Mouse (Mus musculus): ENCODE data around the gene A030005K14Rik. TPM values are rescaled to one million over a fixed set of nuclear protein-coding genes. Genes with fewer than 3 reads are reported as not detected.

The A030005K14Rik gene
- polyA plus RNA-seq (2015; fragmentation: Nextera tagmentation; extraction: Ambion mirVana) = not detected in 2 replicates

DNA sequence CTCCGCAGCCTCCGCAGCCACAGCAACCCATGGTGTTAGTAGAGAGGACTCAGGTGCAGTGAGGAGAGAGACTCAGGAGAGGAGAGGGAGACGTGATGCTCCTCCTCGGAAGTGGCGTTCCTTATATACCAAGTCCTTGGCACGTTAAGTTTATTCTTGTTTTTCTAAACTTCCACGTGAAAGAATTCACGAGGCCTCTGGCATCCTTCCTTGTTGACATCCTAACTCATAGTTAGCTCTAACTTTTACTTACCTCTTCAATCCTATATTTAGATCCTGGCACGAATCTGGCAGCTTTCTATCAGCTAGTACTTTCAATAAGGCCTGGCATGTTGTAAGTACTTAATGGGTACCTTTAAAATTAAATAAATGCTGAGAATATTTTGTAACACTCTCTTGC is at the start of gene A030005K14Rik:
Gene A030005K14Rik, minus strand, starts transcription at position 101 of the 400 bp plus-strand sequence.
- Histone ChIP-seq H3K4me1 (replicated peaks; ENCODE audit: control insufficient read depth, insufficient read depth, low read length) (no peaks in the 10 kb centered on the region), H3K27ac (ENCODE audit: low read length) (no peak within 1 kb of the TSS), H3K9ac (replicated peaks; ENCODE audit: low read depth, low read length) (no peak within 1 kb of the TSS), H3K9me3 (ENCODE audit: control insufficient read depth, low read length) (no peaks in the 10 kb centered on the region), H3K27me3 (replicated peaks; ENCODE audit: control insufficient read depth, insufficient read depth, low read length) (no peaks in the 10 kb centered on the region), H3K4me2 (ENCODE audit: low read length) (no peak within 1 kb of the TSS), H3K4me3 (replicated peaks; ENCODE audit: low read length) (no peak within 1 kb of the TSS), H3K36me3 (ENCODE audit: control insufficient read depth, insufficient read depth) (no peaks in the 10 kb centered on the region)
- no peak for ATAC-seq
- WGBS = 88% methylated on average over 9 of the region's 9 CpGs

- Histone ChIP-seq H3K4me1 (replicated peaks; ENCODE audit: control insufficient read depth, insufficient read depth, low read length) (no peaks in the 10 kb centered on the region), H3K9me3 (ENCODE audit: control insufficient read depth, low read length) (no peaks in the 10 kb centered on the region), H3K27me3 (replicated peaks; ENCODE audit: control insufficient read depth, insufficient read depth, low read length) (no peaks in the 10 kb centered on the region), H3K4me3 (replicated peaks; ENCODE audit: low read length) (no peak overlapping the region), H3K27ac (ENCODE audit: low read length) (no peak overlapping the region), H3K4me2 (ENCODE audit: low read length) (no peak overlapping the region), H3K36me3 (ENCODE audit: control insufficient read depth, insufficient read depth) (no peaks in the 10 kb centered on the region), H3K9ac (replicated peaks; ENCODE audit: low read depth, low read length) (no peak overlapping the region)
- 84% methylated on average over 5 of the region's 5 CpGs for WGBS
- no peak for ATAC-seq
These were observed 48.3 kb upstream of the A030005K14Rik start for GRCm38 (mm10) chr1:83107410-83107978.

DNA sequence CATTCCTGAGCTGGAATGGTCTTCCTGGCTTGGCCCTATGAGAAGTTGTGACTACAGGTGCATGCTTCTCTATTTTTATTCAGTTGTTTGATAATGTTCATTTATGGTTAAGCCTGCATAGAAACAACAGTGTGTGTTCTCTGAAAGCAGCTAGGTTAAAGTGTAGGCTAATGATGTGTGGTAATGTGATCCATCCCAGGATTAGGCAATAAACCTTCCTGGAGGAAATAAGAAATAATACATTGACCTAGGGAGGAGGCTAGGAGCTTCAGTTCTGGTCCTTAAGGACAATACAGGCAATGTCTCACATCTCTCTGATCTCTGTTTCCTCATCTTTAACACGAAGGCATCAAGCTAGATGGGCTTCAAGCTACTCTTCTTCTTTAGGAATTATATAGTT is 46.3 kb upstream of the A030005K14Rik start:
- no peaks in the 10 kb centered on the region for H3K9me3 ChIP-seq (ENCODE audit: control insufficient read depth, low read length)
- H3K4me1 ChIP-seq (replicated peaks; ENCODE audit: control insufficient read depth, insufficient read depth, low read length) = no peaks in the 10 kb centered on the region; the same call in 1 of the 2 replicates
- ATAC-seq = no peak
- WGBS = 69% methylated on average over 1 of the region's 1 CpGs
- H3K4me2 ChIP-seq (ENCODE audit: low read length) = no peak overlapping the region
- H3K27ac ChIP-seq (ENCODE audit: low read length) = no peak overlapping the region
- H3K36me3 ChIP-seq (ENCODE audit: control insufficient read depth, insufficient read depth) = no peaks in the 10 kb centered on the region
- no peak overlapping the region for H3K4me3 ChIP-seq (replicated peaks; ENCODE audit: low read length)
- no peak overlapping the region for H3K9ac ChIP-seq (replicated peaks; ENCODE audit: low read depth, low read length)
- no peaks in the 10 kb centered on the region for H3K27me3 ChIP-seq (replicated peaks; ENCODE audit: control insufficient read depth, insufficient read depth, low read length)

DNA sequence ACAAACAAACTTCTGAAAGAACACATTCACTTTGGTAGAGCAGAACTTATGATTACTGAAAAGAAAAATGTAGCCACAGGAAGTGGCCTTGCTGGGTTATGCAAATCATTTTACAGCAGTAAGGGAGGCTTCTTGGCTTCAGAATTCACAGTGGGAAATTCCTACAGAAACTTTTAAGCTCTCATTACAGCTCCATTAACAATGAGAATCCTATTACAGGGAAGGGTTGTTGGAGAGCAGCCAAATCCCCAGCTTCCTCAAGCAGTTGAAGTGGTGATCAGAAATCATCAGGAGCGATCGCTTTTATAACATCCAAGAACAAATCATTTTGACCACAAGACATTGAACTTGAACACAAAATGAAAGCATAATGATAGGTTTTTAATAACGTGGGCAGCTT is 42.7 kb upstream of the A030005K14Rik start:
- H3K27me3 ChIP-seq (replicated peaks; ENCODE audit: control insufficient read depth, insufficient read depth, low read length) = no peaks in the 10 kb centered on the region
- no peak overlapping the region for H3K27ac ChIP-seq (ENCODE audit: low read length)
- ATAC-seq = no peak
- H3K9me3 ChIP-seq (ENCODE audit: control insufficient read depth, low read length) = no peaks in the 10 kb centered on the region
- H3K4me1 ChIP-seq (replicated peaks; ENCODE audit: control insufficient read depth, insufficient read depth, low read length) = no peaks in the 10 kb centered on the region; the same call in 1 of the 2 replicates
- no peak overlapping the region for H3K4me3 ChIP-seq (replicated peaks; ENCODE audit: low read length)
- no peak overlapping the region for H3K4me2 ChIP-seq (ENCODE audit: low read length)
- H3K9ac ChIP-seq (replicated peaks; ENCODE audit: low read depth, low read length) = no peak overlapping the region
- H3K36me3 ChIP-seq (ENCODE audit: control insufficient read depth, insufficient read depth) = no peaks in the 10 kb centered on the region
- WGBS = 19% methylated on average over 3 of the region's 3 CpGs

- no peak overlapping the region for H3K4me3 ChIP-seq (replicated peaks; ENCODE audit: low read length)
- H3K4me2 ChIP-seq (ENCODE audit: low read length) = no peak overlapping the region
- H3K9me3 ChIP-seq (ENCODE audit: control insufficient read depth, low read length) = no peaks in the 10 kb centered on the region
- ATAC-seq = no peak
- no peak overlapping the region for H3K27ac ChIP-seq (ENCODE audit: low read length)
- no peaks in the 10 kb centered on the region; the same call in 1 of the 2 replicates for H3K4me1 ChIP-seq (replicated peaks; ENCODE audit: control insufficient read depth, insufficient read depth, low read length)
- no peaks in the 10 kb centered on the region for H3K27me3 ChIP-seq (replicated peaks; ENCODE audit: control insufficient read depth, insufficient read depth, low read length)
- WGBS = 66% methylated on average over 7 of the region's 7 CpGs
- no peaks in the 10 kb centered on the region for H3K36me3 ChIP-seq (ENCODE audit: control insufficient read depth, insufficient read depth)
- H3K9ac ChIP-seq (replicated peaks; ENCODE audit: low read depth, low read length) = no peak overlapping the region
These were observed 40.5 kb upstream of the A030005K14Rik start for GRCm38 (mm10) chr1:83099580-83100137.

GRCm38 (mm10) chr1:83099160-83099559 is 40.0 kb upstream of the A030005K14Rik start:
- 25% methylated on average over 2 of the region's 2 CpGs for WGBS
- Histone ChIP-seq H3K27ac (ENCODE audit: low read length) (no peak overlapping the region), H3K9ac (replicated peaks; ENCODE audit: low read depth, low read length) (no peak overlapping the region), H3K36me3 (ENCODE audit: control insufficient read depth, insufficient read depth) (no peaks in the 10 kb centered on the region), H3K4me1 (replicated peaks; ENCODE audit: control insufficient read depth, insufficient read depth, low read length) (no peaks in the 10 kb centered on the region; the same call in 1 of the 2 replicates), H3K27me3 (replicated peaks; ENCODE audit: control insufficient read depth, insufficient read depth, low read length) (no peaks in the 10 kb centered on the region), H3K4me2 (ENCODE audit: low read length) (no peak overlapping the region), H3K4me3 (replicated peaks; ENCODE audit: low read length) (no peak overlapping the region), H3K9me3 (ENCODE audit: control insufficient read depth, low read length) (no peaks in the 10 kb centered on the region)
- no peak for ATAC-seq

- no peaks in the 10 kb centered on the region; the same call in 1 of the 2 replicates for H3K4me1 ChIP-seq (replicated peaks; ENCODE audit: control insufficient read depth, insufficient read depth, low read length)
- H3K4me2 ChIP-seq (ENCODE audit: low read length) = no peak overlapping the region
- no peaks in the 10 kb centered on the region for H3K27me3 ChIP-seq (replicated peaks; ENCODE audit: control insufficient read depth, insufficient read depth, low read length)
- H3K27ac ChIP-seq (ENCODE audit: low read length) = no peak overlapping the region
- ATAC-seq = no peak
- no peak overlapping the region for H3K9ac ChIP-seq (replicated peaks; ENCODE audit: low read depth, low read length)
- H3K4me3 ChIP-seq (replicated peaks; ENCODE audit: low read length) = no peak overlapping the region
- H3K36me3 ChIP-seq (ENCODE audit: control insufficient read depth, insufficient read depth) = no peaks in the 10 kb centered on the region
- 68% methylated on average over 4 of the region's 4 CpGs for WGBS
- H3K9me3 ChIP-seq (ENCODE audit: control insufficient read depth, low read length) = no peaks in the 10 kb centered on the region
These were observed 37.8 kb upstream of the A030005K14Rik start for GRCm38 (mm10) chr1:83096935-83097334.

DNA sequence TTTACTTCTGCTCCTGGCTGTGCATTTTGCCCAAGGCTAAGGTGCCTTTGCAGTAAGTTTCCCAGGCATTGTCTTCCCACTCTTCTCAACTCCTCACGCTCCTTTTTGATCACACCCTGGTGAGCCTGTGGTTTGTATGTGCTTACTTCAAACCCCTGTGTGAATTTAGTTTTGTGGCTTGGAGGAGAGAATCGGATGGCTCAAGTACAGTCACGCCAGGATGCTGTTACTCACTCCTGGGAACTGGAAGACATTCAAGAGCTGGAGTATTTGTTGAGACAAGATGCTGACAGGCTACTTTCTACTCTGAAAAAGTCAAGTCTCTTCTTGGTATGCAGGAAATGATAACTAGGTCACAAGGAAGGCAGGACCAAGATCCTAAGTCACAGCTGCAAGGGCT is 32.1 kb upstream of the A030005K14Rik start:
- Histone ChIP-seq H3K4me2 (ENCODE audit: low read length) (no peak overlapping the region), H3K27ac (ENCODE audit: low read length) (no peak overlapping the region), H3K4me3 (replicated peaks; ENCODE audit: low read length) (no peak overlapping the region), H3K27me3 (replicated peaks; ENCODE audit: control insufficient read depth, insufficient read depth, low read length) (no peaks in the 10 kb centered on the region), H3K4me1 (replicated peaks; ENCODE audit: control insufficient read depth, insufficient read depth, low read length) (no peaks in the 10 kb centered on the region), H3K9me3 (ENCODE audit: control insufficient read depth, low read length) (no peaks in the 10 kb centered on the region), H3K9ac (replicated peaks; ENCODE audit: low read depth, low read length) (no peak overlapping the region), H3K36me3 (ENCODE audit: control insufficient read depth, insufficient read depth) (no peaks in the 10 kb centered on the region)
- 79% methylated on average over 3 of the region's 3 CpGs for WGBS
- no peak for ATAC-seq

DNA sequence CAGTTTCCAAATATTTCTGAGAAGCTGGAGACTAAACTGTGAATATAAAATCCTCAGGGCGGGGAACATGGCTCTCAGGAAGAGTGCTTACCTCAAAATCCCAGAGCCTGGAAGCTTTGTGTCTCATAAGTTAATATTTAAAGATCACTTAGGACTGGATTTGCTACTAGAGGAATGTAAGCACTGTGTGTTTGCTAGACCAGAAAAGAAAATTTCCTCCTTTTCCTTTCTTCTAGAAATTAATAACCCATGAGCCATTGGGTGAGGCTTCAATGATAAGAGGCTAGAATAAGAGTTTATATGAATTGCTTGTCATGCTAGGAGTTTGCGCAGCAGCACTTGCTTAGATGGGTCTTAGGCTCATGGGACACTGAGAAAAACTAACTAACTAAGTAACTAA is 25.6 kb upstream of the A030005K14Rik start:
- H3K27ac ChIP-seq (ENCODE audit: low read length) = no peak overlapping the region
- 87% methylated on average over 2 of the region's 2 CpGs for WGBS
- no peaks in the 10 kb centered on the region for H3K27me3 ChIP-seq (replicated peaks; ENCODE audit: control insufficient read depth, insufficient read depth, low read length)
- H3K36me3 ChIP-seq (ENCODE audit: control insufficient read depth, insufficient read depth) = no peaks in the 10 kb centered on the region
- no peak for ATAC-seq
- no peak overlapping the region for H3K4me3 ChIP-seq (replicated peaks; ENCODE audit: low read length)
- no peak overlapping the region for H3K9ac ChIP-seq (replicated peaks; ENCODE audit: low read depth, low read length)
- H3K4me1 ChIP-seq (replicated peaks; ENCODE audit: control insufficient read depth, insufficient read depth, low read length) = no peaks in the 10 kb centered on the region
- no peak overlapping the region for H3K4me2 ChIP-seq (ENCODE audit: low read length)
- no peaks in the 10 kb centered on the region for H3K9me3 ChIP-seq (ENCODE audit: control insufficient read depth, low read length)

All from forebrain, embryonic 16.5 days (tissue).